Mouse (Mus musculus): ENCODE measurements around the gene Ap2a1.

DNA sequence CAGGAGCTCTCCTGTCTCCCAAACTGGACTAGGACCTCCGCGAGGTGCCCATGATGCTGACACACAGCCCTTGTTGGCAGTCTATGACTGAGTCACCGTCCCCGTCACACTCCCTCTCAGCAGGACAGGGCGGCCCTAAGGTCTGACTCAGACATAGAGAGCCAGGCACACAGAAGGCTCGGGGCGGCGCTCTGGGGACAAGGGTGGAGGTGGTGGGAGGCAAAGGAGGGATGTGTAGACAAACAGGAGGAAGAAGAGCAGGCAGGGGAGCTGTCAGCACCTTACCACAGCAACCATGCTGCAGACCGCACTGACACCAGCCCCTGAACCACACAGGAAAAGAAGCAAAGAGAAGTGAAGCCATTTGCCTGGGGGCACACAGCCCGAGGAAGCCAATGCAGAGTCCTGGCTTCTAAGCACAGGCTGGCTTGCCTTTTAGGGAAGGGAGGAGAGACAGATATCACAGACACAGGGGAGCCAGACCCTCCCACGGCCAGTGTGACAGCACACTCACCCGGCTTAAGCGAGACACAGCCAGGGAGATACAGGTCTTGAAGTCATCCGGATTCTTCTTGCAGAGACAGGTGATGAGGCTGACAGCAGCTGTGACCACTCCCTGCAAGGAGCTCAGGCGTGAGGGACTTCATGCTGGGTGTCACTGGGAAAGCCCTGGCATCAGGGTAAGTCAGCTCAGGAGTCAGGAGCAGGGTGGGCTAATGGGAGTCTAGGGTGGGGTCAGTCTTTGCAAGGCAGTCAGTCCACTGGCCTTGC is 20.4 kb downstream of the Ap2a1 start:
- TF ChIP-seq CTCF (IDR thresholded peaks at IDR 0.05; ENCODE audit: control insufficient read depth, insufficient read depth, insufficient replicate concordance, low read depth, low read length) (no peak), POLR2A (IDR thresholded peaks at IDR 0.05; ENCODE audit: control insufficient read depth, low read depth, low read length) (no peak)

Data from testis, adult 2 months (tissue).